Mouse (Mus musculus) heart, postnatal 10 days (tissue): ENCODE measurements around the gene Amot. TPM values are rescaled to one million over a fixed set of nuclear protein-coding genes. Genes with fewer than 3 reads are reported as not detected.
A peak's percentile ranks its signal among the peaks of the same experiment; 100 is the strongest.

Experiments used
- DNase-seq, 2 experiments: peaks; one replicate each; pipeline ENCODE4 v3.0.0; 2021
- intact Hi-C: fragments of 180-260 bp; cut with DNase I; formaldehyde crosslinking; loops from one replicate; pipeline ENCODE4 v1.15.1; 2025
- total RNA-seq, 2 experiments: library from RNA; stranded (reverse); gene quantifications; 2 replicates each; pipeline ENCODE4 v1.2.3; 2021

Amot gene
- 1 to 10 TPM; 7.3 to 8.0 TPM for total RNA-seq

GRCm38 (mm10) chrX:145504717-145505415 is at the start of gene Amot:
TSS of gene Amot (minus strand) at chrX:145505181.
- intact Hi-C loops: no loop called here
- DNase-seq: peak; percentile 83 to 85

DNA sequence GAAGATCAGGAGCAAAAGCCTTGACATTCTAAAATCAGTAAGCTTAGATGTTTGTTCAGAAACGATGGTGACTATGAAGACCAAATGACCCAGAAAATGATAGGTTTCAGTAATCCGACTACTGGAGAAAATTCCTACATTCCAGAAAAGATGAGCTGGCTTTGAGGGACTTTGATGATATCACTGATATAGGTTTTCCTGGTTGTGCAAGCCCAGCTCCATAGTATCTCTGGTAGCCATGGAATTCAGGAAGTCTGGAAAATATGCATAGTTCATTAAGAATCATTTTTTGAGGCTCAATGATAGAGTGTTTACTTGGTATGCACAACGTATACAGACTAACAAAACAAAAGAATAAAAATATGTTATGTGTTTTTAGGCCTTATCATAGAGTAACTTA is 40.1 kb upstream of the Amot start:
- intact Hi-C loops: no loop called here
- no peak for DNase-seq

DNA sequence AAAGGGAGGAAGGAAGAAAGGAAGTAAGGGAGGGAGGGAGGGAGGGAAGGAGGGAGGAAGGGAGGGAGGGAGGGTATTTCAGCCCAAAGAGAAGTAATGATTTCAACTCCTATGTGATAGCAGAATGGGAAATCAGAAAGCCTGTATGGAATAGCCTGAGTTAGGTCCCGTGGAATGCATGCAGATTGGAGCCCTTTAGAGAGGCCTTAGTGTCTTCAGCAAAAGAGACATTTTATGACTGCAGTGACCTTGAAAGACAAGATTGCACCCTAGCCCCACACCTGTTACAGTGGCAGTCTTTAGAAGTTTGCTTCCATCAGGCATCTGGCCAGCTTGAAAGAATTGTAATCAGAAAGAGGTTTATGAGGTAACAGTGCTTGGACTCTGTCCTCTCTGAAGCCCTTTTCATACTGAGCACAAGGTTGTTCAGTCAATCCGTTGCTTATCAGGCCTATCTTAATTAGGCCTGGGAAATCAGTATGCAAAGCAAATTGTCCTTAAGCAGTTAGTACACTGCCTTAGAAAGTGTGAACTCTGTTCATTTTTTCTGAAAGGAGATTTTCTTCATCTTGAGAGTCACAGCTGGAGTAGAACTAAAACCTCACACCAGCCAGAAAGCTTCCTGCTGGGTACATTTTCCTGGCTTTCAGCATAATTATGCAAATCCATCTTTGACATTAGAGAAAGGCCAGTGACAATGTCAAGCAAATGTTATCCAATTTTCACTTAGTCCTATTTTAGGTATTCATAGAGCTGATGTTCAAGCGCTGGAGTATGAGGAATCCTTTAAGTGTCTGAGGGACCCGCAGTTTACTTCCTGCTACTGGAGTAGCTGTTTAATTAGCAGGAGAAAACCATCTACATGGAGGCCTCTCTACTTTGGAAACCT is 38.9 kb upstream of the Amot start:
- intact Hi-C loops: loop anchor here (5.0 kb wide), 1 partner anchor 128 kb away; no protein-coding TSS in a partner anchor
- DNase-seq: no peak

- intact Hi-C loops: loop anchor here (5.0 kb wide), 1 partner anchor 131 kb away; no protein-coding TSS in a partner anchor
- no peak for DNase-seq
These were observed 36.1 kb upstream of the Amot start for GRCm38 (mm10) chrX:145541050-145541449.

- intact Hi-C loops: loop anchor here (5.0 kb wide), 1 partner anchor 132 kb away; no protein-coding TSS in a partner anchor
- no peak for DNase-seq
These were observed 35.3 kb upstream of the Amot start for GRCm38 (mm10) chrX:145540321-145540720.

GRCm38 (mm10) chrX:145529602-145530001 is 24.6 kb upstream of the Amot start:
- intact Hi-C loops: no loop called here
- DNase-seq: no peak

- intact Hi-C loops: no loop called here
- DNase-seq: no peak
These were observed 11.5 kb upstream of the Amot start for GRCm38 (mm10) chrX:145516322-145517066.

- peak; percentile 12 to 27 for DNase-seq
- intact Hi-C loops: no loop called here
These were observed 10.6 kb upstream of the Amot start for GRCm38 (mm10) chrX:145515498-145516158.

- intact Hi-C loops: no loop called here
- DNase-seq: no peak
These were observed 5.7 kb upstream of the Amot start for GRCm38 (mm10) chrX:145510675-145511074.

- intact Hi-C loops: no loop called here
- peak; percentile 77 to 80 for DNase-seq
These were observed 648 bp upstream of the Amot start for GRCm38 (mm10) chrX:145505457-145506201.

GRCm38 (mm10) chrX:145501666-145502355 is 3.2 kb downstream of the Amot start:
- DNase-seq: no peak
- intact Hi-C loops: no loop called here

DNA sequence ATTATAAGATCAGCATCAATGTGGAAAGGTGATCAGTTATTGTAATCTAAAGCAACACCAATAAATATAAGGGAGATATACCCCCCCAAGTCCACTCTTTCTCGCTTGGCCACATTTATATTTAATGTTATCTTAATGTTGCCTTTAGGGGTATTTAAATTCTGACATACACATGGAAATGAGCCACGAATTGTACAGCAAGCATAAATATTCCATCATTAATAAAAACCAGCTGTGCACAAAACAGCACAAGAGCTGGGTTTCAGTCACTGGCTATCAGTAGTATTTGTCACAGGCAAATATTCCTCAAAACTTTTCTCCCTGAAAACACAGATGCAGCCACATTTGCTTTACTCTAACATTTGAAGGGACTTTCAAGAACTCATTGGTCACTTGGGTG is 5.9 kb downstream of the Amot start:
- intact Hi-C loops: no loop called here
- DNase-seq: no peak

- intact Hi-C loops: no loop called here
- DNase-seq: no peak
These were observed 6.3 kb downstream of the Amot start for GRCm38 (mm10) chrX:145498691-145499090.

- DNase-seq: no peak
- intact Hi-C loops: no loop called here
These were observed 7.5 kb downstream of the Amot start for GRCm38 (mm10) chrX:145497486-145497885.

DNA sequence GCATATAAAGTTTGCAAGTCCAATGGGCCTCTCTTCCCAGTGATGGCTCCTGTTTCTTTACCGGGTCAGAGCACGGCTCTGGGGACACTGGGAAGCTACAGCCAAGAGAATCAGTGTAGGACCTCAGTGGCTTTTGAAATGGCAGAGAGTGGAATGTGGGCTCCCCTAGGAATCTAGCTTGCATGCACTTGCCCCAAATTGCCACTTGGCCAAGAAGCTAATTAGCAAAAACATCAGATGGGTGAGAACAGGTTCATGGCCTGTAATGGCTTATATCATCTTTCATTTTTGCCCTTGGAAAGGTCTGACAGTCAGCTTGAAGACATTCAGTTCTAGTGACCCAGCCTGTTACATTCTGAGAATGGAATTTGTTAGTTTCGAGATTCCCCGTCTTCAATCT is 9.6 kb downstream of the Amot start:
- intact Hi-C loops: no loop called here
- no peak for DNase-seq

- DNase-seq: no peak
- intact Hi-C loops: no loop called here
These were observed 14.2 kb downstream of the Amot start for GRCm38 (mm10) chrX:145490821-145491220.

- intact Hi-C loops: no loop called here
- DNase-seq: no peak
These were observed 14.6 kb downstream of the Amot start for GRCm38 (mm10) chrX:145490417-145490816.

- intact Hi-C loops: no loop called here
- DNase-seq: no peak
These were observed 15.0 kb downstream of the Amot start for GRCm38 (mm10) chrX:145489950-145490349.

DNA sequence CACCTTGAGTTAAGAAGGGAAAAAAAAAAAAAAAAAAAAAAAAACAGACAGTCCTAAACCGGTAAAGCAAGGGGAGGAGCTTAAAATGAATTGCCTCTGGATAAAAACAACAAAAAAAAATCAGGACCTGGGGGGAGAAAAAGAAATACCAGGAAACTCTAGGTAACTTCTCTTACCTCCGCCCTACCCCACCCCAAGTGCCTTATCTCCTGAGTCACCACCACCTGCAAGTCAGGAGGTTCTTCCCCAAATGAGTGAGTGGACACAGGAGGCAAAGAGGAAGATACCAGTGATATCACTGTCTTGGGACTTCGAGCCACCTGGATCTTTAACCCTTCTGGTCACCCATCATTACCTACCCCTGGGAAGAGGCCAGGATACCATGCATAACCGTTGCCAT is 19.5 kb downstream of the Amot start:
- intact Hi-C loops: no loop called here
- DNase-seq: no peak
